Mouse (Mus musculus): ENCODE measurements around the gene Tac4. TPM values are rescaled to one million over a fixed set of nuclear protein-coding genes. Genes with fewer than 3 reads are reported as not detected.

Tac4 gene
- total and polyA plus RNA-seq, 3 experiments: 0.19 TPM; not detected in 2

DNA sequence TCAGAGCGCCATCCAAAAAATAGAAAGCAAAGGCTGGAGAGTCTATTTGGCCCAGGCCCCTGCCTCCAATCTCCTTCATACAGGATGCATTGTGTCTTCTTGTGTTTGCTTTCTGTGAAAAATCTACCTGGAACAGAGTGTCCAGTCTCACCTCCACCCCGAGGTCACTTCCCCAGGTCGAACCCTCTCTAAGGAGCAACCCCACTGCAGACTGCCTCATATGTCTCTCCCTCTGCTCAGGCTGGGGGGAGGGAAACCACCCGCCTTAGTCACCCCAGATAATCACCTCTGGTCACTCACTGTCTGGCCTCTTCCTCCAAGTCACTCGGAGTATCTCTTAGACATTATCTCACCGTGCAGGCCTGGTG lies 29.0 kb upstream of the Tac4 start:
- in situ Hi-C loops (cut with MboI; ENCODE audit: low pct_ligation_motif_present, low pct_unique_long_range_greater_than_20kb, low sequenced_read_pairs): loop anchor here (10.0 kb wide), 1 partner anchor 188 kb away; the partner anchor contains the start of gene Pdk2

DNA sequence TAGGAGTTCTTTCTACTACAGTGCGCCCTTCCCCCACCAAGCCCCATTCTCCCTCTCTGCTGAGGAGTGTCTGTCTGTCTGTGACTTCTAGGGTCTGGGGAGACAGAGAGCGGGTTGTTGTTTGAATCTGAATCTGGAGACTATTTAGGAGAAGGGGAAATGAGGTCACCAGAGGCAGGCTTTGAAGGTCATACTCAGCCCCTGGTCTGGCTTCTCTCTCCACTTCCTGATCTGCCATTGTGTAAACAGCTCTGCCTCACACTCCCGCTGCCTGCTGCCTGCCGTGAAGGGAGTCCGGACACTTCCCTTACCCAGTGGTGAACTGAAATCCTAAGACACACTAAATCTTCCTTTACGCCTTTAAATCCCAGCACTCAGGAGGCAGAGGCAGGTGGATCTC lies 22.9 kb upstream of the Tac4 start:
- H3K27ac ChIP-seq (ENCODE audit: insufficient read depth, low read depth): no peak overlapping the region
- no peaks in the 10 kb centered on the region for H3K79me2 ChIP-seq (replicated peaks; ENCODE audit: control insufficient read depth, extremely low read depth, insufficient read depth, poor library complexity, severe bottlenecking)
- H3K9ac ChIP-seq (ENCODE audit: insufficient read depth, low read depth): no peak overlapping the region
- dilution Hi-C loops (cut with MboI; ENCODE audit: extremely low pct_ligation_motif_present, extremely low pct_unique_long_range_greater_than_20kb, low sequenced_read_pairs) (loop anchor here (25.0 kb wide), 1 partner anchor 101 kb away; the partner anchor contains the start of gene Dlx4), in situ Hi-C loops (cut with MboI; ENCODE audit: low pct_ligation_motif_present, low pct_unique_long_range_greater_than_20kb, low sequenced_read_pairs) (loop anchor here (5.0 to 10.0 kb wide), 2 partner anchors 116 to 194 kb away; partner anchors contain the start of genes Dlx3 and Pdk2)
- DNase-seq (ENCODE audit: extremely low read depth): no peak
- peaks cover 95% of the 10 kb centered on the region for H3K27me3 ChIP-seq (replicated peaks)
- no peak overlapping the region for H3K4me2 ChIP-seq (ENCODE audit: insufficient read depth, low read depth, poor library complexity, severe bottlenecking)
- TF ChIP-seq ZNF384 (IDR thresholded peaks at IDR 0.05; ENCODE audit: low read depth, low read length) (no peak), NRF1 (IDR thresholded peaks at IDR 0.05; ENCODE audit: low read depth, low read length) (no peak), USF1 (IDR thresholded peaks at IDR 0.05; ENCODE audit: low read depth, low read length) (no peak), RAD21 (IDR thresholded peaks at IDR 0.05; ENCODE audit: low read depth, low read length) (no peak), NELFE (IDR thresholded peaks at IDR 0.05; ENCODE audit: low read depth, low read length) (no peak), EP300 (IDR thresholded peaks at IDR 0.05; ENCODE audit: low read length) (no peak), ETS1 (conservative IDR thresholded peaks at IDR 0.05; ENCODE audit: low read depth, low read length) (no peak), POLR2A (IDR thresholded peaks at IDR 0.05; ENCODE audit: low read depth, low read length) (no peak), PAX5 (IDR thresholded peaks at IDR 0.05; ENCODE audit: low read length) (no peak), ZC3H11A (IDR thresholded peaks at IDR 0.05; ENCODE audit: low read depth, low read length) (no peak), ZKSCAN1 (IDR thresholded peaks at IDR 0.05; ENCODE audit: borderline replicate concordance, low read depth, low read length) (no peak), JUN (IDR thresholded peaks at IDR 0.05; ENCODE audit: insufficient read depth, low read depth, low read length) (no peak), SMC3 (IDR thresholded peaks at IDR 0.05; ENCODE audit: low read depth, low read length) (no peak), MYC (IDR thresholded peaks at IDR 0.05; ENCODE audit: low read depth, low read length) (no peak), JUND (conservative IDR thresholded peaks at IDR 0.05; ENCODE audit: low read depth, low read length) (no peak)
- H3K36me3 ChIP-seq (replicated peaks in 1 of 2; ENCODE audit: control insufficient read depth in 1 of 2, insufficient read depth in 1 of 2, low read length in 1 of 2): no peaks in the 10 kb centered on the region
- no peaks in the 10 kb centered on the region for H3K9me3 ChIP-seq (replicated peaks; ENCODE audit: low read length)
- H3K4me3 ChIP-seq (replicated peaks in 1 of 3; ENCODE audit: low read depth in 2 of 3, low read length in 2 of 3, poor library complexity in 1 of 3): no peak overlapping the region
- no peaks in the 10 kb centered on the region for H3K4me1 ChIP-seq (ENCODE audit: control insufficient read depth in 1 of 2, insufficient read depth in 2 of 2)

More for the DNA sequence above, 29.0 kb upstream of the Tac4 start:
- H3K4me2 ChIP-seq (ENCODE audit: insufficient read depth, low read depth, poor library complexity, severe bottlenecking): no peak overlapping the region
- no peaks in the 10 kb centered on the region for H3K9me3 ChIP-seq (replicated peaks; ENCODE audit: low read length)
- dilution Hi-C loops (cut with MboI; ENCODE audit: extremely low pct_ligation_motif_present, extremely low pct_unique_long_range_greater_than_20kb, low sequenced_read_pairs): loop anchor here (25.0 kb wide), 1 partner anchor 95 kb away; the partner anchor contains the start of gene Dlx4
- H3K27me3 ChIP-seq (replicated peaks): peaks cover 89% of the 10 kb centered on the region
- H3K27ac ChIP-seq (ENCODE audit: insufficient read depth, low read depth): no peak overlapping the region
- DNase-seq (ENCODE audit: extremely low read depth): no peak
- no peak overlapping the region for H3K9ac ChIP-seq (ENCODE audit: insufficient read depth, low read depth)
- no peaks in the 10 kb centered on the region for H3K79me2 ChIP-seq (replicated peaks; ENCODE audit: control insufficient read depth, extremely low read depth, insufficient read depth, poor library complexity, severe bottlenecking)
- H3K4me1 ChIP-seq (ENCODE audit: control insufficient read depth in 1 of 2, insufficient read depth in 2 of 2): peaks cover 0 to 9% of the 10 kb centered on the region in 2 experiments; a peak in 3 of 4 replicates
- H3K36me3 ChIP-seq (replicated peaks in 1 of 2; ENCODE audit: control insufficient read depth in 1 of 2, insufficient read depth in 1 of 2, low read length in 1 of 2): no peaks in the 10 kb centered on the region
- TF ChIP-seq POLR2AphosphoS2 (IDR thresholded peaks at IDR 0.05; ENCODE audit: low read depth, low read length): no peak
- no peak for TF ChIP-seq ZKSCAN1 (IDR thresholded peaks at IDR 0.05; ENCODE audit: borderline replicate concordance, low read depth, low read length)
- no peak for TF ChIP-seq CHD2 (IDR thresholded peaks at IDR 0.05; ENCODE audit: low read length)
- TF ChIP-seq MEF2A (IDR thresholded peaks at IDR 0.05; ENCODE audit: borderline replicate concordance, low read depth, low read length): no peak
- TF ChIP-seq HCFC1 (IDR thresholded peaks at IDR 0.05; ENCODE audit: low read depth, low read length): no peak
- no peak for TF ChIP-seq KAT2A (IDR thresholded peaks at IDR 0.05; ENCODE audit: insufficient replicate concordance, low read length)
- no peak for TF ChIP-seq SMC3 (IDR thresholded peaks at IDR 0.05; ENCODE audit: low read depth, low read length)
- TF ChIP-seq CTCF (conservative IDR thresholded peaks at IDR 0.05 in 1 of 2, IDR thresholded peaks at IDR 0.05 in 1 of 2; ENCODE audit: low read depth in 2 of 2, low read length in 2 of 2): no peak
- no peak for TF ChIP-seq TCF12 (IDR thresholded peaks at IDR 0.05; ENCODE audit: low read depth, low read length)
- TF ChIP-seq MAFK (IDR thresholded peaks at IDR 0.05; ENCODE audit: insufficient replicate concordance, low read length): no peak
- no peak for TF ChIP-seq PAX5 (IDR thresholded peaks at IDR 0.05; ENCODE audit: low read length)
- no peak for TF ChIP-seq BHLHE40 (IDR thresholded peaks at IDR 0.05; ENCODE audit: low read depth, low read length)
- TF ChIP-seq MAZ (IDR thresholded peaks at IDR 0.05; ENCODE audit: low read depth, low read length): no peak
- TF ChIP-seq SIN3A (IDR thresholded peaks at IDR 0.05; ENCODE audit: low read length): no peak
- TF ChIP-seq JUN (IDR thresholded peaks at IDR 0.05; ENCODE audit: insufficient read depth, low read depth, low read length): no peak
- no peak for TF ChIP-seq EP300 (IDR thresholded peaks at IDR 0.05; ENCODE audit: low read length)
- H3K4me3 ChIP-seq (replicated peaks in 1 of 3; ENCODE audit: low read depth in 2 of 3, low read length in 2 of 3, poor library complexity in 1 of 3): no peak overlapping the region
